Mouse (Mus musculus): Measurements from ENCODE around the gene Ddx39. TPM values are rescaled to one million over a fixed set of nuclear protein-coding genes. Genes with fewer than 3 reads are reported as not detected.

Ddx39 gene
- polyA plus RNA-seq, 1 experiment from 2014 or later: 106 TPM

- Histone ChIP-seq H3K4me3 (ENCODE audit: low read depth, low read length) (peak overlapping the region; percentile 96), H3K9me3 (ENCODE audit: control insufficient read depth, low read length) (no peaks in the 10 kb centered on the region), H3K27ac (replicated peaks; ENCODE audit: low read depth, low read length) (peak overlapping the region; percentile 61; the same call in 1 of the 2 replicates), H3K27me3 (replicated peaks; ENCODE audit: control insufficient read depth, insufficient read depth, low read length) (no peaks in the 10 kb centered on the region), H3K4me2 (ENCODE audit: low read depth, low read length) (peak overlapping the region; percentile 53), H3K4me1 (ENCODE audit: control insufficient read depth, insufficient read depth, low read length) (peaks cover 6% of the 10 kb centered on the region), H3K36me3 (ENCODE audit: control insufficient read depth, insufficient read depth, low read length) (peaks cover 9% of the 10 kb centered on the region; the same call in 1 of the 2 replicates), H3K9ac (ENCODE audit: low read depth, low read length) (no peak overlapping the region)
- 15% methylated on average over 8 of the region's 8 CpGs for WGBS
- ATAC-seq (ENCODE audit: low read depth) (no peak), DNase-seq (ENCODE audit: low spot score) (no peak)
These were observed 324 bp upstream of the Ddx39 start for GRCm38 (mm10) chr8:83714676-83715030.

- ATAC-seq (ENCODE audit: low read depth) (no peak), DNase-seq (ENCODE audit: low spot score) (no peak)
- peaks cover 21% of the 10 kb centered on the region for H3K36me3 ChIP-seq (ENCODE audit: control insufficient read depth, insufficient read depth, low read length)
- WGBS: 1% methylated on average over 17 of the region's 17 CpGs
- peak overlapping the region; percentile 90; the same call in 1 of the 2 replicates for H3K27ac ChIP-seq (replicated peaks; ENCODE audit: low read depth, low read length)
- H3K4me2 ChIP-seq (ENCODE audit: low read depth, low read length): peak overlapping the region; percentile 94
- no peaks in the 10 kb centered on the region for H3K27me3 ChIP-seq (replicated peaks; ENCODE audit: control insufficient read depth, insufficient read depth, low read length)
- peaks cover 6% of the 10 kb centered on the region for H3K4me1 ChIP-seq (ENCODE audit: control insufficient read depth, insufficient read depth, low read length)
- no peaks in the 10 kb centered on the region for H3K9me3 ChIP-seq (ENCODE audit: control insufficient read depth, low read length)
- peak overlapping the region; percentile 90 for H3K9ac ChIP-seq (ENCODE audit: low read depth, low read length)
- H3K4me3 ChIP-seq (ENCODE audit: low read depth, low read length): peak overlapping the region; percentile 96
These were observed 794 bp downstream of the Ddx39 start for GRCm38 (mm10) chr8:83715771-83716170.

- no peaks in the 10 kb centered on the region for H3K27me3 ChIP-seq (replicated peaks; ENCODE audit: control insufficient read depth, insufficient read depth, low read length)
- H3K4me1 ChIP-seq (ENCODE audit: control insufficient read depth, insufficient read depth, low read length): peaks cover 6% of the 10 kb centered on the region
- H3K4me3 ChIP-seq (ENCODE audit: low read depth, low read length): peak overlapping the region; percentile 96
- DNase-seq (ENCODE audit: low spot score): no peak
- WGBS: 67% methylated on average over 2 of the region's 2 CpGs
- peak overlapping the region; percentile 94 for H3K4me2 ChIP-seq (ENCODE audit: low read depth, low read length)
- ATAC-seq (ENCODE audit: low read depth): no peak
- no peaks in the 10 kb centered on the region for H3K9me3 ChIP-seq (ENCODE audit: control insufficient read depth, low read length)
- no peak overlapping the region for H3K9ac ChIP-seq (ENCODE audit: low read depth, low read length)
- H3K36me3 ChIP-seq (ENCODE audit: control insufficient read depth, insufficient read depth, low read length): peaks cover 28% of the 10 kb centered on the region
- no peak overlapping the region for H3K27ac ChIP-seq (replicated peaks; ENCODE audit: low read depth, low read length)
These were observed 1.6 kb downstream of the Ddx39 start for GRCm38 (mm10) chr8:83716563-83716962.

GRCm38 (mm10) chr8:83719048-83719447 is 4.1 kb downstream of the Ddx39 start:
- Histone ChIP-seq H3K4me1 (ENCODE audit: control insufficient read depth, insufficient read depth, low read length) (peaks cover 6% of the 10 kb centered on the region), H3K27ac (replicated peaks; ENCODE audit: low read depth, low read length) (no peak overlapping the region), H3K9me3 (ENCODE audit: control insufficient read depth, low read length) (no peaks in the 10 kb centered on the region), H3K4me2 (ENCODE audit: low read depth, low read length) (no peak overlapping the region), H3K27me3 (replicated peaks; ENCODE audit: control insufficient read depth, insufficient read depth, low read length) (no peaks in the 10 kb centered on the region), H3K4me3 (ENCODE audit: low read depth, low read length) (no peak overlapping the region), H3K9ac (ENCODE audit: low read depth, low read length) (no peak overlapping the region), H3K36me3 (ENCODE audit: control insufficient read depth, insufficient read depth, low read length) (peaks cover 53% of the 10 kb centered on the region)
- WGBS: 85% methylated on average over 2 of the region's 2 CpGs
- no peak for ATAC-seq (ENCODE audit: low read depth)
- no peak for DNase-seq (ENCODE audit: low spot score)

GRCm38 (mm10) chr8:83719693-83720092 is 4.7 kb downstream of the Ddx39 start:
- Histone ChIP-seq H3K4me3 (ENCODE audit: low read depth, low read length) (no peak overlapping the region), H3K9ac (ENCODE audit: low read depth, low read length) (no peak overlapping the region), H3K27me3 (replicated peaks; ENCODE audit: control insufficient read depth, insufficient read depth, low read length) (no peaks in the 10 kb centered on the region), H3K4me1 (ENCODE audit: control insufficient read depth, insufficient read depth, low read length) (peaks cover 6% of the 10 kb centered on the region), H3K4me2 (ENCODE audit: low read depth, low read length) (no peak overlapping the region), H3K27ac (replicated peaks; ENCODE audit: low read depth, low read length) (no peak overlapping the region), H3K36me3 (ENCODE audit: control insufficient read depth, insufficient read depth, low read length) (peaks cover 60% of the 10 kb centered on the region), H3K9me3 (ENCODE audit: control insufficient read depth, low read length) (no peaks in the 10 kb centered on the region)
- no peak for ATAC-seq (ENCODE audit: low read depth)
- DNase-seq (ENCODE audit: low spot score): no peak
- WGBS: 79% methylated on average over 2 of the region's 2 CpGs

- DNase-seq (ENCODE audit: low spot score) (no peak), ATAC-seq (ENCODE audit: low read depth) (no peak)
- Histone ChIP-seq H3K4me1 (ENCODE audit: control insufficient read depth, insufficient read depth, low read length) (no peaks in the 10 kb centered on the region), H3K4me3 (ENCODE audit: low read depth, low read length) (no peak overlapping the region), H3K9me3 (ENCODE audit: control insufficient read depth, low read length) (no peaks in the 10 kb centered on the region), H3K9ac (ENCODE audit: low read depth, low read length) (no peak overlapping the region), H3K36me3 (ENCODE audit: control insufficient read depth, insufficient read depth, low read length) (peaks cover 74% of the 10 kb centered on the region), H3K27me3 (replicated peaks; ENCODE audit: control insufficient read depth, insufficient read depth, low read length) (no peaks in the 10 kb centered on the region), H3K4me2 (ENCODE audit: low read depth, low read length) (no peak overlapping the region), H3K27ac (replicated peaks; ENCODE audit: low read depth, low read length) (no peak overlapping the region)
- WGBS: 88% methylated on average over 24 of the region's 25 CpGs
These were observed 6.5 kb downstream of the Ddx39 start for GRCm38 (mm10) chr8:83721405-83722025.

- no peak for DNase-seq (ENCODE audit: low spot score)
- Histone ChIP-seq H3K36me3 (ENCODE audit: control insufficient read depth, insufficient read depth, low read length) (peaks cover 82% of the 10 kb centered on the region), H3K27ac (replicated peaks; ENCODE audit: low read depth, low read length) (no peak overlapping the region), H3K4me3 (ENCODE audit: low read depth, low read length) (no peak overlapping the region), H3K9ac (ENCODE audit: low read depth, low read length) (no peak overlapping the region), H3K27me3 (replicated peaks; ENCODE audit: control insufficient read depth, insufficient read depth, low read length) (no peaks in the 10 kb centered on the region), H3K4me2 (ENCODE audit: low read depth, low read length) (no peak overlapping the region), H3K9me3 (ENCODE audit: control insufficient read depth, low read length) (no peaks in the 10 kb centered on the region), H3K4me1 (ENCODE audit: control insufficient read depth, insufficient read depth, low read length) (no peaks in the 10 kb centered on the region)
- 93% methylated on average over 12 of the region's 12 CpGs for WGBS
- ATAC-seq (ENCODE audit: low read depth): no peak
These were observed 7.7 kb downstream of the Ddx39 start for GRCm38 (mm10) chr8:83722631-83723030.

GRCm38 (mm10) chr8:83723447-83724083 is 8.6 kb downstream of the Ddx39 start:
- no peak overlapping the region for H3K27ac ChIP-seq (replicated peaks; ENCODE audit: low read depth, low read length)
- H3K4me1 ChIP-seq (ENCODE audit: control insufficient read depth, insufficient read depth, low read length): no peaks in the 10 kb centered on the region
- DNase-seq (ENCODE audit: low spot score): no peak
- H3K9me3 ChIP-seq (ENCODE audit: control insufficient read depth, low read length): no peaks in the 10 kb centered on the region
- H3K9ac ChIP-seq (ENCODE audit: low read depth, low read length): no peak overlapping the region
- H3K27me3 ChIP-seq (replicated peaks; ENCODE audit: control insufficient read depth, insufficient read depth, low read length): no peaks in the 10 kb centered on the region
- 81% methylated on average over 11 of the region's 11 CpGs for WGBS
- no peak for ATAC-seq (ENCODE audit: low read depth)
- H3K36me3 ChIP-seq (ENCODE audit: control insufficient read depth, insufficient read depth, low read length): peaks cover 92% of the 10 kb centered on the region
- no peak overlapping the region for H3K4me2 ChIP-seq (ENCODE audit: low read depth, low read length)
- H3K4me3 ChIP-seq (ENCODE audit: low read depth, low read length): no peak overlapping the region

Data from embryonic facial prominence, embryonic 14.5 days (tissue).